Mouse (Mus musculus) urinary bladder, postnatal 14 days (tissue): ENCODE data around the gene Hoxc11.

Experiments
- DNase-seq: peaks from one replicate; pipeline ENCODE4 v3.0.0; 2021; ENCODE audit warnings: low spot score

Hoxc11 gene

GRCm38 (mm10) chr15:102965892-102966775 is 11.9 kb downstream of the Hoxc11 start:
- peak; percentile 88 for DNase-seq

GRCm38 (mm10) chr15:102966776-102967311 is 12.6 kb downstream of the Hoxc11 start, which contains the start of gene Hoxc10:
TSS of gene Hoxc10 (plus strand) at chr15:102966796.
- no peak for DNase-seq

GRCm38 (mm10) chr15:102967312-102967510 is 13.0 kb downstream of the Hoxc11 start, which contains the start of gene Hoxc5:
TSS of gene Hoxc5 (plus strand) at chr15:102967443.
- no peak for DNase-seq

DNA sequence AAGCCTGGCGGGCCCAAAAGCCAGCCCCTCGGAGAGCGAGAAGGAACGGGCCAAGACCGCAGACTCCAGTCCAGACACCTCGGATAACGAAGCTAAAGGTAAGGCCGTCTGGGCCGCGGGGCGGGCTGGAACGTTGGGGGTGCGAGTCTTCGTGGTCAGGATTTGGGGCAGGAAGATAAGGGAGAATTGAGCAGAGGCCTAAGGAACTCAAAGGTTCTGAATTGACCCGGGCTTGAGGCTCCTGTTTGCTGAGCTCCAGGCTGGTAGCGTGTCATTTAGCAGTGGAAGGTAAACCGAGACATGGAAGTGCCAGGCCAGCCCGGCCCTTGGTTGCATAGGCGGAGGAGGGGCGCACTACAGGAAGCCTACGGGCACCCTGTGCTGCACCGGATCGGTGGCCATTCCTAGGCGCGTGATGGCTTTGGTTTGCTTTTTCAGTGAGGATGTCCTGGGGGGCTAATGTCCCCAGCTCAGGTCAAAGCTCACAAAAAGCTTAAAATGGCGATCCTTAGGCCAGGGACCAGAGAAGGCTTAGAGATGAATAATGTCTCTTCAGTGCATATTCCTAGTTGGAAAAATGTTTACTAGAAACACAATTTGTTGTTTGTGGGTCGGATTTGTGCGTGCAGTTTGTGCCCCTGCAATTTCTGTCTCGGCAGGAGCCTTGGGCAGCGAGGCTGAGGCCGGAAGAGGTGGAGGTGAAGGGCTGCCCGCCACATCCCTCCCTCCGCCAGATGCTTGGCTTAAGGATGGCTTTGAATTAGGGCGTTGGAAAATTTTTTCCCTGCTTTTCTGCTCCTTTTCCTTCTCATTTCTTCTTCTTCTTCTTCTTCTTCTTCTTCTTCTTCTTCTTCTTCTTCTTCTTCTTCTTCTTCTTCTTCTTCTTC is 13.5 kb downstream of the Hoxc11 start:
- no peak for DNase-seq

- no peak for DNase-seq
These were observed 15.1 kb downstream of the Hoxc11 start for GRCm38 (mm10) chr15:102969296-102969695.

- no peak for DNase-seq
These were observed 16.5 kb downstream of the Hoxc11 start for GRCm38 (mm10) chr15:102970740-102971139.

- no peak for DNase-seq
These were observed 18.0 kb downstream of the Hoxc11 start for GRCm38 (mm10) chr15:102972254-102972653.

- DNase-seq, result no peak
These were observed 18.5 kb downstream of the Hoxc11 start for GRCm38 (mm10) chr15:102972753-102973152.

GRCm38 (mm10) chr15:102975034-102975433 is 20.8 kb downstream of the Hoxc11 start:
- no peak for DNase-seq

- DNase-seq, result no peak
These were observed 21.5 kb downstream of the Hoxc11 start for GRCm38 (mm10) chr15:102975688-102976111.

GRCm38 (mm10) chr15:102976171-102976570 is 21.9 kb downstream of the Hoxc11 start, which contains the start of gene Hoxc9:
TSS of gene Hoxc9 (plus strand) at chr15:102976439.
- no peak for DNase-seq

DNA sequence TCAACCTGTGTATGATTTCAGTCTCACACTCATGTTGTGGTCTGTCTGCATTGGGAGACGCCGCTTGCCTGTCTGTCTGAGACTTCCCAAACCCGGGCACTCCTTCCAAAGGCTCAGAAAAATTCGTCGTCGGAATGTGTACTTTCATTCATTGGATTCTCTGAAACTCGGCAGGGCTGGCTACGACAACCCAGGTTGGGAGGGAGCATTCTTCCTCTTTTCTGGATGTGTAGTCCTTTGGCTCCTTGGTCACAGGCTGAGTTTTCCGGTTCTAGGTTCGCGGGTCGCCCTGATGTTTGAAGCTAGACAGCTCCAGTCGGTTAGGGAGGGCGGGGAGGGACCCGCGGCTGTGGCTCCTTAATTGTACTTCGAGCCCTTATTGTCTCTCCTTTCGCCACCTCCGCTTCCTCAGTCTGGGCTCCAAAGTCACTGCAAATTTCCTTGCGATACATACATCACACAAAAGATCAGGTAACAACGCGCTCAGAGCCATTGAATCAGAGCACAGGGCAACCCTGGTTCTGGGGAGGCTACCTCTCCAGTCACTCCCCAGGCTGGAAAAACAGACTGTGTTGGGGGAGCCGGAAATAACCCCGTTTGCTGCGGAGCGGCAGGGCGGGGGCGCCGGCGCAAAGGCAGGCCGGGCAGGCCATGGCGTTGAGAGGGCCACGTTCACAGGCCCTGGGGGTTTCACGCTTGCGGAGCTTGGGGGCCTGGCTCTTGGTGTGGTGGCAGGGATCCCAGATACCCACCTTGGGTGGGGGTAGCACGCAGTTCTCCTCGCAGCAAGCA is 22.6 kb downstream of the Hoxc11 start:
- no peak for DNase-seq

DNA sequence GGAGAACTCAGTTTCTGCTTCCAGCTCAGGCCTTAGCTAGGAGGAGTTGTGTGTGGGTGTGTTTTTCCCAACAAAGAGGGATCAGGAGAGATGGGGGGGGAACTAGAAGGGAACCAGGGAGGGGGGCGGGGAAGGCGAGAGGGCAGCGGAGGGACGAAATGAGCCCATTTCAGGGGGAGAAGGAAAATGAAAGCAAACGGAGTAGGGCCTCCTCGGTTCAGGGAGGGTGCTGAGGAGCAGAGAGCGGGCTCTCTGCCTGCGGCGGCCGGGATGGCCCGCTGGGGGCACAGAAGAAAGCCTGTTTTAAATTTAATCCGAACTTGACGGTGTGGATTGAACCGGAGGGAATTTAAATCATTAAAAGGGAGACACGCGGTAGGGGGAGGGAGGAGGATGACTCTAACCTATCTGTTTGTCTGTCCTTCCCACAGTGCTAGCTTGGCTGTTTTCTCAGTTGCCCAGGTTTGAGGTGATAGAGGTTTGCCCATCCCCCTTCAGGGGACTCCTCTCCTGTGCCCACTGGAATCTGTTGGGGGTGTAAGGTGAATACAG is 23.3 kb downstream of the Hoxc11 start:
- DNase-seq, result no peak

GRCm38 (mm10) chr15:102978615-102979515 is 24.6 kb downstream of the Hoxc11 start:
- no peak for DNase-seq

DNA sequence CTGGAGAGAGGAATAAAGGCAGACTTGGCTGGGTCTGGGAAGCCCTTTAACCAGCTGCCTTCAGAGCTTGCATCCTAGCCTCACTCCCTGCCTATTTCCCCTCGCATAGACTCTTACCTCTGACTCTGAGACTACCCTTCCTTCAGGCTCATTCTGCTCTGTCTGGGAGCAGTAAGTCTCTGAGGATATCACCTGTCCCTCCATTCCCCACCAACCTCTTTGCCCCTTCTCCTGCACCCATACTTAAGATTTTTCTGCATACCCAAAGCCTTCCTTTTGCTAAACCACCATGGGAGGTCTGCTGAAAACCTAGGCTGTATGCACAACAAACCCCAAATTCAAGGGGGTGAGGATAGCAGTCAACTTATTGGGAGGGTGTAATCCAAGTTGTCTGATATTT is 25.7 kb downstream of the Hoxc11 start:
- DNase-seq, result no peak

GRCm38 (mm10) chr15:102980352-102980751 is 26.1 kb downstream of the Hoxc11 start:
- DNase-seq, result no peak

DNA sequence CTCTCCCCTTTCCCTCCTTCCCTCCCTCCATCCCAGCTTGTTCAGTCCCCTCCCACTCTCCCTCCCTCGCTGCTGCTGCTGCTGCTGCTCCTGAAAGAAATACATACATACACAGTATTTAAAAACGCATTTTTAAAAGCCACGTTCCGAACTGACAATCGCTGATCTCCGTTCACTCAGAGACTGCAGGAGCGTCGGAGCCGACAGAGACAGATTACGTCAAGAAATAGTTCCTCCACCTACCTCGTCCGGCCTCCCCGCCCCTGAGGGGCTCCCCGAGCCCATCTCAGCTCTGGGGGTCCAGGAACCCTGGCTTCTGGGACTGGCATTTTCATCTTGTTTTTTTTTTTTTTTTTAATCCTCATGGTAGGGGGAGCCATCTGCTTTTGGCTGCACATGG is 26.7 kb downstream of the Hoxc11 start:
- DNase-seq, result no peak

GRCm38 (mm10) chr15:102981379-102982288 is 27.4 kb downstream of the Hoxc11 start:
- no peak for DNase-seq

GRCm38 (mm10) chr15:102983716-102984115 is 29.5 kb downstream of the Hoxc11 start:
- no peak for DNase-seq
